Mouse (Mus musculus) embryonic facial prominence, embryonic 14.5 days (tissue): Measurements from ENCODE around the gene Nicn1. TPM values are rescaled to one million over a fixed set of nuclear protein-coding genes. Genes with fewer than 3 reads are reported as not detected.

ENCODE experiments used
- ATAC-seq: fragments of 200-750 bp; cut with Nextera tagmentation; 2 replicates; pipeline ENCODE4 v1.8.0; 2017; ENCODE audit warnings: low read depth, moderate number of reproducible peaks, moderate TSS enrichment
- DNase-seq: peaks from one replicate; pipeline ENCODE4 v3.0.0-alpha.2; 2015; ENCODE audit warnings: low spot score
- H3K27ac ChIP-seq: fragments of 300-500 bp; sonication (generic); replicated peaks from 2 replicates; pipeline ENCODE4 v1.5.1; 2014; ENCODE audit warnings: low read depth, mild to moderate bottlenecking, low read length, moderate library complexity
- H3K27me3 ChIP-seq: fragments of 300-500 bp; sonication (generic); replicated peaks from 2 replicates; pipeline ENCODE4 v1.6.1; 2014; ENCODE audit warnings: low read length; ENCODE audit not compliant: control insufficient read depth, insufficient read depth
- H3K36me3 ChIP-seq: fragments of 300-500 bp; sonication (generic); 2 replicates; pipeline ENCODE4 v1.6.1; 2014; ENCODE audit warnings: low read length, mixed read lengths; ENCODE audit not compliant: control insufficient read depth, insufficient read depth
- H3K4me1 ChIP-seq: fragments of 300-500 bp; sonication (generic); 2 replicates; pipeline ENCODE4 v1.6.1; 2014; ENCODE audit warnings: antibody characterized with exemption, low read length; ENCODE audit not compliant: control insufficient read depth, insufficient read depth
- H3K4me2 ChIP-seq: fragments of 300-500 bp; sonication (generic); 2 replicates; pipeline ENCODE4 v1.6.1; 2014; ENCODE audit warnings: low read depth, mild to moderate bottlenecking, low read length, moderate library complexity, mixed read lengths
- H3K4me3 ChIP-seq: fragments of 300-500 bp; sonication (generic); 2 replicates; pipeline ENCODE4 v1.5.1; 2014; ENCODE audit warnings: low read depth, mild to moderate bottlenecking, low read length
- H3K9ac ChIP-seq: fragments of 300-500 bp; sonication (generic); 2 replicates; pipeline ENCODE4 v1.6.1; 2014; ENCODE audit warnings: low read depth, mild to moderate bottlenecking, low read length, moderate library complexity, mixed read lengths
- H3K9me3 ChIP-seq: fragments of 300-500 bp; sonication (generic); 2 replicates; pipeline ENCODE4 v1.6.1; 2016; ENCODE audit warnings: low read length; ENCODE audit not compliant: control insufficient read depth
- WGBS: fragments of 180-500 bp; shearing (Covaris S2); extraction: QIAGEN DNeasy Blood & Tissue Kit; methylation state at CpG from one replicate; pipeline ENCODE4 v1.1.7; 2014; 5-methylcytosine and 5-hydroxymethylcytosine counted together
- polyA plus RNA-seq: library from polyadenylated mRNA; unstranded; fragments of >200 nt; fragmentation: Nextera tagmentation; extraction: Ambion mirVana; gene quantifications from 2 replicates; pipeline ENCODE4 v1.2.1, GENCODE M21; 2014

The Nicn1 gene
- polyA plus RNA-seq, 1 experiment from 2014 or later, result 38.9 TPM

DNA sequence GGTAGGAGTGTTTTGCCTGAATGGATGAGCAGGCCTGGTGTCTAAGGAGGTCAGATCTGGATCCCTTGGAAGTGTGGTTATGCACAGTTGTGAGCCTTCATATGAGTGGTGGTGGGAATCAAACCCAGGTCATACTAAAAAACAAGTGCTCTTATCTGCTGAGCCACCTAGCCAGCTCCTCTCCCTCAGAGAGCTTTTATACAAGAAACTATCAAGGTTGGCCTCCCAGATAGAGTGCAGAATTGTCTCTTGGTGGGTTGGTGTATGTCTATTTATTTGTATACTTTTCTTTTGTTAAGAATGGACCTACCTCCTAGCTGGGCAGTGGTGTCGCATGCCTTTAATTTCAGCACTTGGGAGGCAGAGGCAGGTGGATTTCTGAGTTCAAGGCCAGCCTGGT lies 53.6 kb downstream of the Nicn1 start:
- Histone ChIP-seq H3K4me2 (no peak overlapping the region), H3K9me3 (no peaks in the 10 kb centered on the region), H3K27ac (no peak overlapping the region), H3K27me3 (no peaks in the 10 kb centered on the region), H3K36me3 (no peaks in the 10 kb centered on the region), H3K4me3 (no peak overlapping the region), H3K9ac (no peak overlapping the region), H3K4me1 (peaks cover 16% of the 10 kb centered on the region)
- no peak for ATAC-seq
- 100% methylated on average over 1 of the region's 1 CpGs for WGBS
- no peak for DNase-seq

GRCm38 (mm10) chr9:108344471-108344870 lies 54.2 kb downstream of the Nicn1 start:
- 83% methylated on average over 4 of the region's 4 CpGs for WGBS
- peaks cover 19% of the 10 kb centered on the region for H3K4me1 ChIP-seq
- H3K36me3 ChIP-seq, result no peaks in the 10 kb centered on the region
- no peak overlapping the region for H3K4me3 ChIP-seq
- ATAC-seq (no peak), DNase-seq (no peak)
- no peaks in the 10 kb centered on the region for H3K9me3 ChIP-seq
- H3K9ac ChIP-seq, result no peak overlapping the region
- no peak overlapping the region for H3K27ac ChIP-seq
- no peaks in the 10 kb centered on the region for H3K27me3 ChIP-seq
- no peak overlapping the region for H3K4me2 ChIP-seq

Other genes starting within 250 kb of the Nicn1 start
- gene Gmppb, start 241.2 kb upstream of the Nicn1 start, polyA plus RNA-seq, result 36.6 and 37.0 TPM in 2 replicates
- 4.1 and 4.6 TPM in 2 replicates for gene Amigo3, start 237.3 kb upstream of the Nicn1 start, polyA plus RNA-seq
- 0.89 and 1.5 TPM in 2 replicates for gene Mst1, start 210.0 kb upstream of the Nicn1 start, polyA plus RNA-seq
- gene Rnf123, start 207.1 kb upstream of the Nicn1 start, polyA plus RNA-seq, result 22.9 and 30.2 TPM in 2 replicates
- gene Apeh, start 195.8 kb upstream of the Nicn1 start, polyA plus RNA-seq, result 39.9 and 48.6 TPM in 2 replicates
- gene Bsn, start 100.0 kb upstream of the Nicn1 start, polyA plus RNA-seq, result 1.1 TPM in 2 replicates
- gene Dag1, start 26.5 kb upstream of the Nicn1 start, polyA plus RNA-seq, result 101 and 107 TPM in 2 replicates
- 6.1 and 6.2 TPM in 2 replicates for gene Amt, start 6.4 kb downstream of the Nicn1 start, polyA plus RNA-seq
- 326 and 351 TPM in 2 replicates for gene Rhoa, start 15.7 kb downstream of the Nicn1 start, polyA plus RNA-seq
- 38.2 and 47.8 TPM in 2 replicates for gene Tcta, start 15.7 kb downstream of the Nicn1 start, polyA plus RNA-seq
- gene Gpx1, start 48.5 kb downstream of the Nicn1 start, polyA plus RNA-seq, result 671 and 689 TPM in 2 replicates
- 88.9 and 94.2 TPM in 2 replicates for gene Usp4, start 57.4 kb downstream of the Nicn1 start, polyA plus RNA-seq
- 0.18 and 0.58 TPM in 2 replicates for gene 1700102P08Rik, start 102.4 kb downstream of the Nicn1 start, polyA plus RNA-seq
- 1.1 and 1.5 TPM in 2 replicates for gene Ccdc36, start 138.1 kb downstream of the Nicn1 start, polyA plus RNA-seq
- not detected in 2 replicates for gene BC048562, start 146.1 kb downstream of the Nicn1 start, polyA plus RNA-seq
- gene Ccdc71, start 170.1 kb downstream of the Nicn1 start, polyA plus RNA-seq, result 42.0 and 42.2 TPM in 2 replicates
- gene Klhdc8b, start 171.2 kb downstream of the Nicn1 start, polyA plus RNA-seq, result 23.7 and 27.6 TPM in 2 replicates
- 63.8 and 67.2 TPM in 2 replicates for gene Lamb2, start 189.3 kb downstream of the Nicn1 start, polyA plus RNA-seq
- gene Usp19, start 200.2 kb downstream of the Nicn1 start, polyA plus RNA-seq, result 57.6 and 57.8 TPM in 2 replicates
- 97.2 and 116 TPM in 2 replicates for gene Qars, start 217.3 kb downstream of the Nicn1 start, polyA plus RNA-seq
- gene Qrich1, start 226.4 kb downstream of the Nicn1 start, polyA plus RNA-seq, result 110 and 126 TPM in 2 replicates